In the genomic region with DNA sequence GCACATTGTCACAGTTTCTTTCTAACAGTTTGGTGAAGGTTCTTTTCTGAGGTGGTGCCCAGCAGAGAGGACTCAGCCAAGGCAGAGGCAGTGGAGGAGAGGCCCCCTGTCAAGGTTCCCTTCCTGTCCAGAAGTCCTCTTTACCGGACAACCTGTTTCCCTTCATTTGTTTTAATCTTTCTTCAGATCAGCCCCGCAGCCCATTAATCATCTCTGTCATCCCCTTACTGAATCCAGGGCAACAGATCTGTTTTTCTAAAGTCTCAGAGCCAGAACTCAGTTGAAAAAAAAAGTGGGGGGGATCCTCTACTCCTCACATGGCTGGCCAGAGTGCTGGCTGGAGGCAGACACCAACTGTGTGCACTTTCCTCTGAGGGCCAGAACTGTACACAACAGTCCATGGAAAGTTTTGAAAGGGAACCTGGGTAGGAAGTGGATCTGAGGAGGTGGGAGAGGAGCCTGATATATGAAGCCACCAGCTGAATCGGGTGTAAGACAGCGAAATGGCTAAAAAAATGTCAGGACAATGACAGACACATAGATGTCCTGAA, we compare ENCODE assay signal across 23 mouse cellular contexts.
A peak's percentile ranks its signal among the peaks of the same experiment; 100 is the strongest.
DNase-seq lines count a peak whose midpoint lies in the region; ATAC-seq lines count a peak whose summit lies in the region.
"Had no signal": no experiment of that assay in that cellular context is flagged by ENCODE, and none has a peak within 500 bp of the region (broad histone marks: within the 10 kb centered on the region; RNA-seq: fewer than 3 reads in every experiment).

No protein-coding gene starts in this region.

- no peak overlapping the region for H3K4me3 ChIP-seq in kidney, embryonic 14.5 days (ENCODE audit: low read length)
- no peak overlapping the region for H3K4me3 ChIP-seq in liver, embryonic 11.5 days (ENCODE audit: low read depth, low read length)
- H3K4me3 ChIP-seq: heart, embryonic 10.5 days; hindbrain, embryonic 13.5 days; layer of hippocampus, adult 2 months; megakaryocyte, embryonic 14.5 days; midbrain, embryonic 15.5 days; myocyte had no signal

- H3K4me2 ChIP-seq in kidney, embryonic 14.5 days (replicated peaks; ENCODE audit: low read depth, low read length): no peak overlapping the region
- H3K4me2 ChIP-seq in liver, embryonic 11.5 days: no peak overlapping the region
- H3K4me2 ChIP-seq: hindbrain, embryonic 13.5 days; midbrain, embryonic 15.5 days had no signal

- WGBS in kidney, embryonic 14.5 days: 25% methylated on average over 4 of the region's 4 CpGs
- 59% methylated on average over 4 of the region's 4 CpGs for WGBS in liver, embryonic 11.5 days

- no peaks in the 10 kb centered on the region for H3K4me1 ChIP-seq in kidney, embryonic 14.5 days (ENCODE audit: control insufficient read depth, insufficient read depth, low read length)
- no peaks in the 10 kb centered on the region for H3K4me1 ChIP-seq in liver, embryonic 11.5 days (replicated peaks; ENCODE audit: control insufficient read depth, insufficient read depth, low read length)
- H3K4me1 ChIP-seq: heart, embryonic 10.5 days; hindbrain, embryonic 13.5 days; megakaryocyte, embryonic 14.5 days; midbrain, embryonic 15.5 days had no signal

- no peak overlapping the region for H3K9ac ChIP-seq in kidney, embryonic 14.5 days (ENCODE audit: low read depth, low read length)
- no peak overlapping the region for H3K9ac ChIP-seq in liver, embryonic 11.5 days (ENCODE audit: low read depth, low read length)
- H3K9ac ChIP-seq: hindbrain, embryonic 13.5 days; midbrain, embryonic 15.5 days had no signal

- no peaks in the 10 kb centered on the region for H3K9me3 ChIP-seq in kidney, embryonic 14.5 days (ENCODE audit: control insufficient read depth, low read length)
- H3K9me3 ChIP-seq in liver, embryonic 11.5 days (ENCODE audit: control insufficient read depth, low read length): no peaks in the 10 kb centered on the region
- H3K9me3 ChIP-seq: G1E; heart, embryonic 10.5 days; hindbrain, embryonic 13.5 days; megakaryocyte, embryonic 14.5 days; midbrain, embryonic 15.5 days had no signal

- ATAC-seq in kidney, embryonic 14.5 days (ENCODE audit: low FRiP score, low TSS enrichment): peak; percentile 69; the same call in 1 of the 2 replicates
- ATAC-seq in liver, embryonic 11.5 days (replicated peaks; ENCODE audit: low FRiP score): no peak
- ATAC-seq: activated CD4-positive, CD25-positive, alpha-beta regulatory T cell, adult 4 months; forebrain, embryonic 16.5 days; midbrain, embryonic 15.5 days had no signal

- no peaks in the 10 kb centered on the region for H3K27me3 ChIP-seq in kidney, embryonic 14.5 days (ENCODE audit: control insufficient read depth, insufficient read depth, low read length)
- H3K27me3 ChIP-seq in liver, embryonic 11.5 days (replicated peaks; ENCODE audit: control insufficient read depth, insufficient read depth, low read length): no peaks in the 10 kb centered on the region
- H3K27me3 ChIP-seq: hindbrain, embryonic 13.5 days; megakaryocyte, embryonic 14.5 days; midbrain, embryonic 15.5 days had no signal

- peak; percentile 23 for DNase-seq in adrenal gland, postnatal 14 days
- no peak for DNase-seq in adrenal gland, postnatal 10 days
- peak; percentile 39 for DNase-seq in embryo, embryonic 11 days
- peak; percentile 31 to 66 for DNase-seq in kidney, postnatal 36 days
- DNase-seq in left cerebral cortex, adult 11 months (ENCODE audit: low spot score): no peak
- DNase-seq in liver, embryonic 11.5 days (ENCODE audit: low spot score): no peak
- DNase-seq: cerebellum, adult 8-10 months; gastrocnemius, postnatal 36 days; heart, postnatal 10 days; left cerebral cortex, postnatal 4 days; liver; lung, adult 18-20 months; right cerebral cortex, postnatal 25 days had no signal

- H3K27ac ChIP-seq in kidney, embryonic 14.5 days (ENCODE audit: low read depth, low read length): no peak overlapping the region
- no peak overlapping the region for H3K27ac ChIP-seq in liver, embryonic 11.5 days (ENCODE audit: low read depth, low read length)
- H3K27ac ChIP-seq: heart, embryonic 10.5 days; hindbrain, embryonic 13.5 days; layer of hippocampus, adult 2 months; midbrain, embryonic 15.5 days had no signal

- no peaks in the 10 kb centered on the region for H3K36me3 ChIP-seq in kidney, embryonic 14.5 days (ENCODE audit: control insufficient read depth, insufficient read depth, low read length)
- H3K36me3 ChIP-seq in liver, embryonic 11.5 days (ENCODE audit: control insufficient read depth, insufficient read depth, low read length): no peaks in the 10 kb centered on the region
- H3K36me3 ChIP-seq: G1E; heart, embryonic 10.5 days; hindbrain, embryonic 13.5 days; midbrain, embryonic 15.5 days had no signal

Comparison
In these comparisons a context has a peak if more than half of its experiments do, and no peak if none do; other contexts are left out.
1. DNase-seq: peak in adrenal gland, postnatal 14 days (single experiment), embryo, embryonic 11 days (single experiment) and kidney, postnatal 36 days (2 of 2); none in adrenal gland, postnatal 10 days (single experiment), left cerebral cortex, adult 11 months (single experiment) and liver, embryonic 11.5 days (single experiment).